Mouse (Mus musculus) hindbrain, embryonic 13.5 days (tissue): ENCODE data around the gene Fam122b. TPM values are rescaled to one million over a fixed set of nuclear protein-coding genes. Genes with fewer than 3 reads are reported as not detected.

Experiments
- ATAC-seq: fragments of 200-750 bp; cut with Nextera tagmentation; 2 replicates; pipeline ENCODE4 v1.8.0; 2017; ENCODE audit warnings: moderate TSS enrichment; ENCODE audit not compliant: low FRiP score
- H3K27ac ChIP-seq: fragments of 300-500 bp; sonication (generic); 2 replicates; pipeline ENCODE4 v1.5.1; 2015; ENCODE audit warnings: inconsistent platforms, mild to moderate bottlenecking, moderate library complexity
- H3K27me3 ChIP-seq: fragments of 300-500 bp; sonication (generic); 2 replicates; pipeline ENCODE4 v1.6.1; 2015; ENCODE audit warnings: mild to moderate bottlenecking, inconsistent platforms
- H3K36me3 ChIP-seq: fragments of 300-500 bp; sonication (generic); 2 replicates; pipeline ENCODE4 v1.6.1; 2015; ENCODE audit warnings: mild to moderate bottlenecking, inconsistent platforms
- H3K4me1 ChIP-seq: fragments of 300-500 bp; sonication (generic); replicated peaks from 2 replicates; pipeline ENCODE4 v1.6.1; 2015; ENCODE audit warnings: inconsistent platforms
- H3K4me2 ChIP-seq: fragments of 300-500 bp; sonication (generic); 2 replicates; pipeline ENCODE4 v1.6.1; 2015; ENCODE audit warnings: inconsistent platforms, mild to moderate bottlenecking, moderate library complexity
- H3K4me3 ChIP-seq: fragments of 300-500 bp; sonication (generic); 2 replicates; pipeline ENCODE4 v1.5.1; 2015; ENCODE audit warnings: mild to moderate bottlenecking, inconsistent platforms
- H3K9ac ChIP-seq: fragments of 300-500 bp; sonication (generic); 2 replicates; pipeline ENCODE4 v1.6.1; 2015; ENCODE audit warnings: mild to moderate bottlenecking, inconsistent platforms
- H3K9me3 ChIP-seq: fragments of 300-500 bp; sonication (generic); 2 replicates; pipeline ENCODE4 v1.6.1; 2016; ENCODE audit warnings: inconsistent platforms
- WGBS: fragments of 180-500 bp; shearing (Covaris S2); methylation state at CpG from one replicate; pipeline ENCODE4 v1.1.7; 2015; 5-methylcytosine and 5-hydroxymethylcytosine counted together
- polyA plus RNA-seq: library from polyadenylated mRNA; unstranded; fragments of >200 nt; fragmentation: Nextera tagmentation; extraction: Ambion mirVana; gene quantifications from 2 replicates; pipeline ENCODE4 v1.2.1, GENCODE M21; 2015

Gene Fam122b
- polyA plus RNA-seq, 1 experiment from 2014 or later, result 3.4 TPM

- Histone ChIP-seq H3K9me3 (no peaks in the 10 kb centered on the region), H3K4me2 (no peak overlapping the region), H3K9ac (no peak overlapping the region), H3K4me3 (no peak overlapping the region), H3K27me3 (no peaks in the 10 kb centered on the region), H3K4me1 (no peaks in the 10 kb centered on the region), H3K27ac (no peak overlapping the region), H3K36me3 (no peaks in the 10 kb centered on the region)
- WGBS, result 45% methylated on average over 6 of the region's 6 CpGs
- ATAC-seq, result no peak
Observed at GRCm38 (mm10) chrX:53224353-53224944, 45.2 kb downstream of the Fam122b start.

GRCm38 (mm10) chrX:53220855-53221254 lies 48.8 kb downstream of the Fam122b start:
- H3K36me3 ChIP-seq, result no peaks in the 10 kb centered on the region
- H3K27ac ChIP-seq, result no peak overlapping the region
- H3K9me3 ChIP-seq, result no peaks in the 10 kb centered on the region
- no peaks in the 10 kb centered on the region for H3K27me3 ChIP-seq
- no peak for ATAC-seq
- H3K4me2 ChIP-seq, result no peak overlapping the region
- no peak overlapping the region for H3K9ac ChIP-seq
- WGBS, result 79% methylated on average over 9 of the region's 9 CpGs
- H3K4me1 ChIP-seq, result no peaks in the 10 kb centered on the region
- no peak overlapping the region for H3K4me3 ChIP-seq

GRCm38 (mm10) chrX:53214557-53215229 lies 54.9 kb downstream of the Fam122b start:
- H3K9ac ChIP-seq, result no peak overlapping the region
- 65% methylated on average over 7 of the region's 7 CpGs for WGBS
- no peaks in the 10 kb centered on the region for H3K27me3 ChIP-seq
- no peaks in the 10 kb centered on the region for H3K36me3 ChIP-seq
- no peak overlapping the region for H3K4me3 ChIP-seq
- ATAC-seq, result no peak
- no peak overlapping the region for H3K27ac ChIP-seq
- H3K4me2 ChIP-seq, result no peak overlapping the region
- no peaks in the 10 kb centered on the region for H3K9me3 ChIP-seq
- H3K4me1 ChIP-seq, result 0 out of 2 replicates have a peak, but pooled peaks cover 10% of the 10 kb centered on the region

GRCm38 (mm10) chrX:53213838-53214237 lies 55.8 kb downstream of the Fam122b start:
- Histone ChIP-seq H3K9me3 (no peaks in the 10 kb centered on the region), H3K4me2 (no peak overlapping the region), H3K27ac (no peak overlapping the region), H3K9ac (no peak overlapping the region), H3K27me3 (no peaks in the 10 kb centered on the region), H3K4me1 (0 out of 2 replicates have a peak, but pooled peaks cover 10% of the 10 kb centered on the region), H3K36me3 (no peaks in the 10 kb centered on the region), H3K4me3 (no peak overlapping the region)
- ATAC-seq, result no peak
- 60% methylated on average over 2 of the region's 2 CpGs for WGBS

GRCm38 (mm10) chrX:53212485-53212884 lies 57.1 kb downstream of the Fam122b start:
- 58% methylated on average over 9 of the region's 9 CpGs for WGBS
- Histone ChIP-seq H3K4me2 (no peak overlapping the region), H3K27ac (peak overlapping the region; percentile 78), H3K4me1 (0 out of 2 replicates have a peak, but pooled peaks cover 10% of the 10 kb centered on the region), H3K4me3 (no peak overlapping the region), H3K9me3 (no peaks in the 10 kb centered on the region), H3K9ac (no peak overlapping the region), H3K36me3 (no peaks in the 10 kb centered on the region), H3K27me3 (no peaks in the 10 kb centered on the region)
- no peak for ATAC-seq

DNA sequence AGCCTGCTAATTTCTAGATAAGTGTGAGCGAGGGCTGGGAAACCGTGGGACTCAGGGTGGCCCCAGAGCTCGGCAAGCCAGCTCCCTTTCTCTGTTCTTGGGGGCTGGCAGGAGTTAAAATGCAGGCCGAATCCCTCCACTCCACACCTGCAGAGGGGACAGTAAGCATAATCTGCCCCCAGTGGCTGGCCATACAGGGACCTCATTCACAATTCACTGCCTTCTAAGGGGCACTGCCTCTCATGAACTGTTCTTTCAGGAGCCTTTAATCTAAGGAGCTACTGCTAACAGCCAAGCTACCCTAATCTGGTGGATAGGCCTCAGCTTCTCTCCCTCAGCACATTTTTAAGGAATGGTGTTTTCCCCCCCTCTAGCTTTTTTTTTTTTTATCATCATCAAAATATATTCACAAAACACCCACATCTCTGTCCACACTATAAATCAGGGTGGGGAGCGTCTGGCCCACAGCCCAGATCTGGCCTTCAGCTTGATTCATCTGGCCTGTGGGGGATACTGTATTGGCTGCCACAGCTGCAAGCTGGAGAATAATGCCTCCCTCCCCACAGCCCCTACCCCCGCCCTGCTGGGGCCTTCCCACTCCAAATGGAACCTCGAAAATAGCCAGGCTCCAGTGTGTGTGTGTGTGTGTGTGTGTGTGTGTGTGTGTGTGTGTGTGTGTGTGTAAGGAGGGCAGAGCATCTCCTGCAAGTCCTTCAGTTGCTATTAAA lies 57.7 kb downstream of the Fam122b start:
- no peaks in the 10 kb centered on the region for H3K27me3 ChIP-seq
- 0 out of 2 replicates have a peak, but pooled peaks cover 10% of the 10 kb centered on the region for H3K4me1 ChIP-seq
- no peak overlapping the region for H3K9ac ChIP-seq
- H3K27ac ChIP-seq, result peak overlapping the region; percentile 78
- peak; percentile 85 for ATAC-seq
- no peaks in the 10 kb centered on the region for H3K36me3 ChIP-seq
- H3K4me3 ChIP-seq, result no peak overlapping the region
- H3K9me3 ChIP-seq, result no peaks in the 10 kb centered on the region
- WGBS, result 27% methylated on average over 7 of the region's 7 CpGs
- H3K4me2 ChIP-seq, result no peak overlapping the region

DNA sequence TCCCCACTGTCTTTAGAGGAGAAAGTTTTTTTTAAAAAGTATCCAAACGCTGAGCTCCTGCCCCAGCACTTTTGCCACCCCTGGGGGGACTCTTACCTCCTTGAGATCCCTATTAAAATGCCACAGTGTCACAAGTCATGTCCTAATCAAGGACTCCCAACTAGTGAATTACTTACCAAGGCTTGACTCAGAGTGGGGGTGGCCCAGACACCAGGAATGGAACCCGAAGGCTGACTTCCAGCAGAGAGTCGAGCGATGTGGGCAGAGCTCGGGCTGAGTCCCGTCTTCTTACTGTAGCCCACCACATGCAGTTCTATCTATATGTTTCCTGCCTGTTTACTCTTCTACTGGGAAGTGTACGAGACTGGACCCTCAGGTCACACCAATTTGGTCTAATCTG lies 60.2 kb downstream of the Fam122b start:
- WGBS, result 58% methylated on average over 7 of the region's 7 CpGs
- ATAC-seq, result no peak
- H3K27me3 ChIP-seq, result no peaks in the 10 kb centered on the region

GRCm38 (mm10) chrX:53204690-53205311 lies 64.8 kb downstream of the Fam122b start:
- H3K9me3 ChIP-seq, result no peaks in the 10 kb centered on the region
- H3K27me3 ChIP-seq, result no peaks in the 10 kb centered on the region
- no peak overlapping the region for H3K9ac ChIP-seq
- 51% methylated on average over 3 of the region's 3 CpGs for WGBS
- H3K27ac ChIP-seq, result no peak overlapping the region
- no peaks in the 10 kb centered on the region for H3K4me1 ChIP-seq
- no peak overlapping the region for H3K4me3 ChIP-seq
- ATAC-seq, result no peak
- no peak overlapping the region for H3K4me2 ChIP-seq
- H3K36me3 ChIP-seq, result no peaks in the 10 kb centered on the region

More for the DNA sequence above, 60.2 kb downstream of the Fam122b start:
- 0 out of 2 replicates have a peak, but pooled peaks cover 10% of the 10 kb centered on the region for H3K4me1 ChIP-seq
- no peak overlapping the region for H3K27ac ChIP-seq
- no peak overlapping the region for H3K4me2 ChIP-seq
- no peak overlapping the region for H3K4me3 ChIP-seq
- H3K9me3 ChIP-seq, result no peaks in the 10 kb centered on the region
- no peak overlapping the region for H3K9ac ChIP-seq
- no peaks in the 10 kb centered on the region for H3K36me3 ChIP-seq

GRCm38 (mm10) chrX:53201616-53202015 lies 68.0 kb downstream of the Fam122b start:
- H3K27ac ChIP-seq, result no peak overlapping the region

GRCm38 (mm10) chrX:53197681-53198080 lies 71.9 kb downstream of the Fam122b start:
- Histone ChIP-seq H3K36me3 (no peaks in the 10 kb centered on the region), H3K9ac (no peak overlapping the region), H3K27ac (no peak overlapping the region), H3K27me3 (no peaks in the 10 kb centered on the region), H3K4me2 (no peak overlapping the region), H3K9me3 (no peaks in the 10 kb centered on the region), H3K4me1 (no peaks in the 10 kb centered on the region), H3K4me3 (no peak overlapping the region)
- WGBS, result 93% methylated on average over 4 of the region's 4 CpGs
- ATAC-seq, result no peak

More at GRCm38 (mm10) chrX:53201616-53202015, 68.0 kb downstream of the Fam122b start:
- WGBS, result 79% methylated on average over 5 of the region's 5 CpGs
- no peak for ATAC-seq
- Histone ChIP-seq H3K4me2 (no peak overlapping the region), H3K4me3 (no peak overlapping the region), H3K9ac (no peak overlapping the region), H3K27me3 (no peaks in the 10 kb centered on the region), H3K4me1 (no peaks in the 10 kb centered on the region), H3K36me3 (no peaks in the 10 kb centered on the region), H3K9me3 (no peaks in the 10 kb centered on the region)

DNA sequence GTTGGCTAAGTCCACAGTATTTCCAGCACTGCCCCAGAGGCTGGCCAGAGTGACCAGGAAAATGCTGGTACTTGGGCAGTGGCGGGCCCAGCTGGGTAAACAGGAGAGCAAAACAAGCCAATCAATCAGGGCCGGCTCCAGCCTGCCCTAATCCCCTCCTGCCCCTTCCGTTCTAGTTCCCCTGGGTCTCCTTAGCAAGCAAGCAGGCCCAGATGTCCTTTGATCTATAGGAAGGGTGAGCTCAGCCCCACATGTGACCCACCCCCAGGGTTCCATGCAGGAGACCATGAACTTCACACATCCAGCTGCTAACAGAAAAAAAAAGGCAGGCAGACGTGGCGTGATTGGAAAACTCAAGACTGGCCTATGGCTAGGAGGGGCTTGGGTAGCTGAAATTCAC lies 73.2 kb downstream of the Fam122b start:
- no peaks in the 10 kb centered on the region for H3K36me3 ChIP-seq
- no peaks in the 10 kb centered on the region for H3K4me1 ChIP-seq
- no peak overlapping the region for H3K9ac ChIP-seq
- H3K27ac ChIP-seq, result no peak overlapping the region
- H3K4me2 ChIP-seq, result no peak overlapping the region
- 42% methylated on average over 5 of the region's 5 CpGs for WGBS
- H3K4me3 ChIP-seq, result no peak overlapping the region
- ATAC-seq, result no peak
- H3K27me3 ChIP-seq, result no peaks in the 10 kb centered on the region
- H3K9me3 ChIP-seq, result no peaks in the 10 kb centered on the region
